ENCODE assay signal across 10 mouse cellular contexts in the genomic region with DNA sequence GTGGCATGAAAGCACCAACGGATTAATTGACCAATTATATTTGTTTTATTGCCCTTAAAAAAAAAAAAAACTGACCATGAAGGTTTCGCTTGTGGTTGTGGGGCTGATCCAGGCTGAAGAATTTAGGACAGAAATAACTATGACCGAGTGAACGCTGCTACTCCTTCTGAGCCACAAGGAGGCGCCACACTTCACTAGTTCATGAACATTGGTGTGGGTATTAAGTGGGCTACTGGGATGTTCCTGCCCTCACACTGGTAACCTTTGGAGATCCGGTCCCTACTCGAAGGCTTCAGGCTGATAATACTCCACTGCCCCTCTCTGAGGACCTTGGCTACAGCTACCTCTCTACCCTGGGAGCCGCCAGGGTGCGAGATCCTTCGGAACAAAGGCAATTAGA. TPM values are rescaled to one million over a fixed set of nuclear protein-coding genes. Genes with fewer than 3 reads are reported as not detected.
DNase-seq lines count a peak whose midpoint lies in the region; ATAC-seq lines count a peak whose summit lies in the region.
"Had no signal": no experiment of that assay in that cellular context is flagged by ENCODE, and none has a peak within 500 bp of the region (broad histone marks: within the 10 kb centered on the region; RNA-seq: fewer than 3 reads in every experiment).

No protein-coding gene starts in this region.

- no peaks in the 10 kb centered on the region for H3K4me1 ChIP-seq in intestine, embryonic 14.5 days (replicated peaks; ENCODE audit: control insufficient read depth, insufficient read depth, low read length)
- no peaks in the 10 kb centered on the region for H3K4me1 ChIP-seq in intestine, embryonic 16.5 days (ENCODE audit: control insufficient read depth, insufficient read depth, low read length)
- peaks cover 6% of the 10 kb centered on the region; the same call in 1 of the 2 replicates for H3K4me1 ChIP-seq in midbrain, embryonic 11.5 days (ENCODE audit: control insufficient read depth, insufficient read depth, low read length)

- no peak overlapping the region for H3K9ac ChIP-seq in intestine, embryonic 14.5 days (ENCODE audit: low read length)
- no peak overlapping the region for H3K9ac ChIP-seq in intestine, embryonic 16.5 days (ENCODE audit: low read depth, low read length)
- H3K9ac ChIP-seq in midbrain, embryonic 11.5 days (ENCODE audit: low read length): no peak overlapping the region
- H3K9ac ChIP-seq: embryonic facial prominence, embryonic 13.5 days; limb, embryonic 12.5 days had no signal

- H3K4me2 ChIP-seq in intestine, embryonic 14.5 days (ENCODE audit: low read length): no peak overlapping the region
- no peak overlapping the region for H3K4me2 ChIP-seq in intestine, embryonic 16.5 days (ENCODE audit: low read depth, low read length)
- H3K4me2 ChIP-seq in midbrain, embryonic 11.5 days: no peak overlapping the region
- H3K4me2 ChIP-seq: embryonic facial prominence, embryonic 13.5 days; limb, embryonic 12.5 days had no signal

- no peak overlapping the region for H3K27ac ChIP-seq in intestine, embryonic 14.5 days (ENCODE audit: low read depth)
- no peak overlapping the region for H3K27ac ChIP-seq in intestine, embryonic 16.5 days (ENCODE audit: low read length)
- no peak overlapping the region for H3K27ac ChIP-seq in midbrain, embryonic 11.5 days (ENCODE audit: low read depth, low read length)
- H3K27ac ChIP-seq: embryonic facial prominence, embryonic 13.5 days; limb, embryonic 12.5 days had no signal

- no peaks in the 10 kb centered on the region for H3K27me3 ChIP-seq in intestine, embryonic 14.5 days (replicated peaks; ENCODE audit: control insufficient read depth, insufficient read depth, low read length)
- no peaks in the 10 kb centered on the region for H3K27me3 ChIP-seq in intestine, embryonic 16.5 days (replicated peaks; ENCODE audit: control insufficient read depth, insufficient read depth, low read length)
- H3K27me3 ChIP-seq in midbrain, embryonic 11.5 days (ENCODE audit: control insufficient read depth, insufficient read depth, low read length): no peaks in the 10 kb centered on the region
- H3K27me3 ChIP-seq: embryonic facial prominence, embryonic 13.5 days; limb, embryonic 12.5 days had no signal

- DNase-seq in intestine, embryonic 14.5 days (ENCODE audit: low spot score): peak; percentile 58
- peak; percentile 51 for DNase-seq in thymus, postnatal 4 days
- DNase-seq in thymus, postnatal 25 days: no peak
- peak; percentile 80 for DNase-seq in embryo, embryonic 10 days (ENCODE audit: low spot score)
- DNase-seq in midbrain, embryonic 11.5 days (ENCODE audit: low spot score, missing footprints): peak; percentile 91
- DNase-seq in gastrocnemius, postnatal 25 days: no peak

- H3K9me3 ChIP-seq in intestine, embryonic 14.5 days (ENCODE audit: control insufficient read depth, low read length): no peaks in the 10 kb centered on the region
- H3K9me3 ChIP-seq in intestine, embryonic 16.5 days (ENCODE audit: control insufficient read depth, low read length): no peaks in the 10 kb centered on the region
- H3K9me3 ChIP-seq in midbrain, embryonic 11.5 days (ENCODE audit: control insufficient read depth, low read length): no peaks in the 10 kb centered on the region
- H3K9me3 ChIP-seq: embryonic facial prominence, embryonic 13.5 days; limb, embryonic 12.5 days had no signal

- no peak for ATAC-seq in intestine, embryonic 14.5 days (replicated peaks; ENCODE audit: low FRiP score, low TSS enrichment, low read depth)
- no peak for ATAC-seq in intestine, embryonic 16.5 days
- ATAC-seq in midbrain, embryonic 11.5 days (ENCODE audit: low FRiP score): no peak
- no peak for ATAC-seq in frontal cortex, adult (ENCODE audit: low TSS enrichment)

- peaks cover 15% of the 10 kb centered on the region for H3K36me3 ChIP-seq in intestine, embryonic 14.5 days (ENCODE audit: control insufficient read depth, insufficient read depth, low read length)
- H3K36me3 ChIP-seq in intestine, embryonic 16.5 days (ENCODE audit: control insufficient read depth, insufficient read depth, low read length): no peaks in the 10 kb centered on the region
- H3K36me3 ChIP-seq in midbrain, embryonic 11.5 days (ENCODE audit: control insufficient read depth, insufficient read depth, low read length): no peaks in the 10 kb centered on the region
- H3K36me3 ChIP-seq: embryonic facial prominence, embryonic 13.5 days; limb, embryonic 12.5 days had no signal

- H3K4me3 ChIP-seq in intestine, embryonic 14.5 days (ENCODE audit: low read depth, low read length): no peak overlapping the region
- no peak overlapping the region for H3K4me3 ChIP-seq in intestine, embryonic 16.5 days (ENCODE audit: low read length)
- H3K4me3 ChIP-seq in midbrain, embryonic 11.5 days (ENCODE audit: low read depth, low read length): no peak overlapping the region
- H3K4me3 ChIP-seq: embryonic facial prominence, embryonic 13.5 days; limb, embryonic 12.5 days had no signal

- 67% methylated on average over 10 of the region's 10 CpGs for WGBS in intestine, embryonic 14.5 days
- 62% methylated on average over 10 of the region's 10 CpGs for WGBS in intestine, embryonic 16.5 days
- WGBS in midbrain, embryonic 11.5 days: 58% methylated on average over 10 of the region's 10 CpGs

RNA-seq across cellular contexts. Expression of gene Ttc12, which starts 42.9 kb away (rescaled TPM):
- polyA plus RNA-seq in intestine, embryonic 14.5 days (2014; fragmentation: Nextera tagmentation; extraction: Ambion mirVana): 0.97 and 1.1 TPM in 2 replicates
- polyA plus RNA-seq in intestine, embryonic 16.5 days (2015; fragmentation: Nextera tagmentation; extraction: Ambion mirVana): 0.80 and 0.87 TPM in 2 replicates
- polyA plus RNA-seq in midbrain, embryonic 11.5 days (2014; fragmentation: Nextera tagmentation; extraction: Ambion mirVana): 2.1 and 3.2 TPM in 2 replicates
- under 1 TPM; 0.82 to 0.88 TPM for total RNA-seq in gastrocnemius, postnatal 25 days (2021)

Comparison
In these comparisons a context has a peak if more than half of its experiments do, and no peak if none do; other contexts are left out.
1. DNase-seq: peak in intestine, embryonic 14.5 days (single experiment), thymus, postnatal 4 days (single experiment), embryo, embryonic 10 days (single experiment) and midbrain, embryonic 11.5 days (single experiment); none in thymus, postnatal 25 days (single experiment) and gastrocnemius, postnatal 25 days (single experiment).